8 mouse cellular contexts compared by ENCODE assay signal in the genomic region with DNA sequence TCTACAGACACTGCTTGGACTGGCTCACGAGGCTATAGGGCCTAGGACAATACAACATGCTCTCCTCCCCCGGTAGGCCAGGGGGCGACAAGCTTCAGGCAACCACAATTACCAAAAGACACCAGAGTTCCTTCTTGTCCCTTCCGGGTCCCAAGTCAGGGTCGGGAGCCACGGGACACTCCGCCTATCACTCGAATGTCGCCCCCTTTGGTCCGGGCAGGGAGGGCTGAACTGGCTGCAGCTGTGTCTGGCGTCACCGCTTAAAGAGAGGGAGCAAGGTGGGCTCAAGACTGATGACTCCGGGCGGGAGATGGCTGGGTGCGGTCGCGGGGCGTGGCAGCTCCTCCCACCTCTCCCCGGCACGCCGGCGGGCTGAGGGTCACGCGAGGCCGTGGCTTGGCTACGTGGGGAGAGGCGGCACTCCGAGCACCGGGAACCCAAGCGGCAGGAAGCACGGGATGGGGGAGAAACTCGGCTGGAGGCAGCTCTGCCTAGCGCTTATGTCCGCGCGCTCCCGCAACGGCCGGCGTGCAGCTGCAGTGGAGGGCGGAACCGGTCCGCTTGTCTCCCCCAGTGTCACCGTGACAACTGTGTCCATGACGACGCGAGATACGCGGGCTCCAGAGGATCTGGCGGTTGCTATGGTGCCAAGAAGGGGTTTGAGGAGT. TPM values are rescaled to one million over a fixed set of nuclear protein-coding genes. Genes with fewer than 3 reads are reported as not detected.
DNase-seq lines count a peak whose midpoint lies in the region; ATAC-seq lines count a peak whose summit lies in the region.

A gene (minus strand): TSS at position 536 of the 668 bp plus-strand sequence.

- H3K27me3 ChIP-seq in intestine, embryonic 14.5 days (replicated peaks; ENCODE audit: control insufficient read depth, insufficient read depth, low read length) = no peaks in the 10 kb centered on the region

- peak; percentile 69 for DNase-seq in adrenal gland, postnatal 25 days
- DNase-seq in embryo, embryonic 11.5 days (ENCODE audit: low read depth, low spot score) = peak; percentile 67
- DNase-seq in gastrocnemius, postnatal 36 days = peak; percentile 45 to 51
- DNase-seq in intestine, embryonic 14.5 days (ENCODE audit: low spot score) = peak; percentile 85
- peak; percentile 84 to 91 for DNase-seq in left cerebral cortex, postnatal 25 days (ENCODE audit: low spot score in 2 of 2)
- DNase-seq in right cerebral cortex, postnatal 14 days = peak; percentile 86
- DNase-seq in adipocyte (ENCODE audit: low spot score) = no peak

- intact Hi-C loops in gastrocnemius, postnatal 36 days (cut with DNase I) = no loop called here
- intact Hi-C loops in left cerebral cortex, postnatal 25 days (cut with DNase I) = no loop called here

- H3K9me3 ChIP-seq in intestine, embryonic 14.5 days (ENCODE audit: control insufficient read depth, low read length) = no peaks in the 10 kb centered on the region

- under 1% methylated on average over 44 of the region's 50 CpGs for WGBS in intestine, embryonic 14.5 days

- peaks cover 12% of the 10 kb centered on the region for H3K4me1 ChIP-seq in intestine, embryonic 14.5 days (replicated peaks; ENCODE audit: control insufficient read depth, insufficient read depth, low read length)

- H3K4me2 ChIP-seq in intestine, embryonic 14.5 days (ENCODE audit: low read length) = peak within 1 kb of the TSS; percentile 89

- H3K9ac ChIP-seq in intestine, embryonic 14.5 days (ENCODE audit: low read length) = peak within 1 kb of the TSS; percentile 51

- H3K36me3 ChIP-seq in intestine, embryonic 14.5 days (ENCODE audit: control insufficient read depth, insufficient read depth, low read length) = peaks cover 34% of the 10 kb centered on the region

- peak; percentile 67 for ATAC-seq in intestine, embryonic 14.5 days (replicated peaks; ENCODE audit: low FRiP score, low TSS enrichment, low read depth)
- peak; percentile 60 for ATAC-seq in megakaryocyte-erythroid progenitor cell, adult 5-6 weeks (replicated peaks; ENCODE audit: low FRiP score, low TSS enrichment, poor library complexity, severe bottlenecking)

- H3K4me3 ChIP-seq in intestine, embryonic 14.5 days (ENCODE audit: low read depth, low read length) = peak within 1 kb of the TSS; percentile 46

- no peak within 1 kb of the TSS for H3K27ac ChIP-seq in intestine, embryonic 14.5 days (ENCODE audit: low read depth)

RNA-seq across cellular contexts. Expression of the gene that starts here (rescaled TPM):
- total RNA-seq in adrenal gland, postnatal 25 days (2021) = 0.64 TPM in 1 of 2 replicates, not detected in the other
- under 1 TPM; 0.15 to 0.18 TPM for total RNA-seq in gastrocnemius, postnatal 36 days (2021)
- 0.56 and 0.84 TPM in 2 replicates for polyA plus RNA-seq in intestine, embryonic 14.5 days (2014; fragmentation: Nextera tagmentation; extraction: Ambion mirVana)
- total RNA-seq in left cerebral cortex, postnatal 25 days (2021) = 1 to 10 TPM; 4.9 to 5.2 TPM
- not detected in 2 replicates for total RNA-seq in megakaryocyte-erythroid progenitor cell, adult 5-6 weeks (2014; fragmentation: Nextera tagmentation)
- 1.2 TPM in 1 of 2 replicates, not detected in the other for total RNA-seq in megakaryocyte-erythroid progenitor cell, adult 5-6 weeks (2017)

Comparison
In these comparisons a context has a peak if more than half of its experiments do, and no peak if none do; other contexts are left out.
1. Peak in DNase-seq in adrenal gland, postnatal 25 days; RNA of the gene not detected or under 1 TPM.
2. Peak in DNase-seq in gastrocnemius, postnatal 36 days; RNA of the gene not detected or under 1 TPM.
3. Peak in DNase-seq, ATAC-seq, H3K4me3 ChIP-seq, H3K9ac ChIP-seq and H3K4me2 ChIP-seq in intestine, embryonic 14.5 days; RNA of the gene not detected or under 1 TPM.